17 mouse cellular contexts compared by ENCODE assay signal in genomic region chr2:171588158-171588557, GRCm38 (mm10).
DNase-seq lines count a peak whose midpoint lies in the region; ATAC-seq lines count a peak whose summit lies in the region.
"Had no signal": no experiment of that assay in that cellular context is flagged by ENCODE, and none has a peak within 500 bp of the region (broad histone marks: within the 10 kb centered on the region; RNA-seq: fewer than 3 reads in every experiment).

No protein-coding gene starts in this region.

- H3K4me2 ChIP-seq in hindbrain, embryonic 11.5 days (replicated peaks; ENCODE audit: low read depth, low read length), result no peak overlapping the region; the same call in 1 of the 2 replicates
- H3K4me2 ChIP-seq in hindbrain, embryonic 16.5 days (ENCODE audit: low read length), result no peak overlapping the region
- H3K4me2 ChIP-seq in hindbrain, embryonic 13.5 days, result no peak overlapping the region
- peak overlapping the region; percentile 32 for H3K4me2 ChIP-seq in midbrain, embryonic 11.5 days
- peak overlapping the region; percentile 29 for H3K4me2 ChIP-seq in neural tube, embryonic 13.5 days

- 35% methylated on average over 4 of the region's 4 CpGs for WGBS in hindbrain, embryonic 11.5 days
- 31% methylated on average over 4 of the region's 4 CpGs for WGBS in hindbrain, embryonic 16.5 days
- WGBS in hindbrain, embryonic 13.5 days, result 21% methylated on average over 4 of the region's 4 CpGs
- 26% methylated on average over 4 of the region's 4 CpGs for WGBS in midbrain, embryonic 11.5 days
- WGBS in neural tube, embryonic 13.5 days, result 24% methylated on average over 4 of the region's 4 CpGs

- no peaks in the 10 kb centered on the region for H3K4me1 ChIP-seq in hindbrain, embryonic 11.5 days (replicated peaks; ENCODE audit: control insufficient read depth, insufficient read depth, low read length)
- peaks cover 8% of the 10 kb centered on the region; the same call in 1 of the 2 replicates for H3K4me1 ChIP-seq in hindbrain, embryonic 16.5 days (ENCODE audit: control insufficient read depth, insufficient read depth, low read depth, low read length)
- H3K4me1 ChIP-seq in hindbrain, embryonic 13.5 days (replicated peaks), result peaks cover 16% of the 10 kb centered on the region
- peaks cover 16% of the 10 kb centered on the region for H3K4me1 ChIP-seq in midbrain, embryonic 11.5 days (ENCODE audit: control insufficient read depth, insufficient read depth, low read length)
- peaks cover 12% of the 10 kb centered on the region for H3K4me1 ChIP-seq in neural tube, embryonic 13.5 days (replicated peaks)

- ATAC-seq in hindbrain, embryonic 11.5 days (ENCODE audit: low FRiP score), result peak; percentile 83
- ATAC-seq in hindbrain, embryonic 16.5 days, result no peak
- no peak for ATAC-seq in hindbrain, embryonic 13.5 days (ENCODE audit: low FRiP score)
- peak; percentile 84 for ATAC-seq in midbrain, embryonic 11.5 days (ENCODE audit: low FRiP score)
- peak; percentile 81; the same call in 1 of the 2 replicates for ATAC-seq in neural tube, embryonic 13.5 days (ENCODE audit: low read depth)
- ATAC-seq: lung, postnatal 0 days had no signal

- no peaks in the 10 kb centered on the region for H3K27me3 ChIP-seq in hindbrain, embryonic 11.5 days (ENCODE audit: control insufficient read depth, insufficient read depth, low read length)
- no peaks in the 10 kb centered on the region for H3K27me3 ChIP-seq in hindbrain, embryonic 16.5 days (replicated peaks; ENCODE audit: control insufficient read depth, insufficient read depth, low read length)
- H3K27me3 ChIP-seq in hindbrain, embryonic 13.5 days, result 0 out of 2 replicates have a peak, but pooled peaks cover 4% of the 10 kb centered on the region
- H3K27me3 ChIP-seq in midbrain, embryonic 11.5 days (ENCODE audit: control insufficient read depth, insufficient read depth, low read length), result no peaks in the 10 kb centered on the region; the same call in 1 of the 2 replicates
- H3K27me3 ChIP-seq in neural tube, embryonic 13.5 days, result no peaks in the 10 kb centered on the region

- no peak overlapping the region for H3K4me3 ChIP-seq in hindbrain, embryonic 11.5 days (ENCODE audit: low read depth, low read length)
- H3K4me3 ChIP-seq in hindbrain, embryonic 16.5 days (ENCODE audit: low read length), result no peak overlapping the region
- no peak overlapping the region for H3K4me3 ChIP-seq in hindbrain, embryonic 13.5 days
- H3K4me3 ChIP-seq in midbrain, embryonic 11.5 days (ENCODE audit: low read depth, low read length), result no peak overlapping the region
- H3K4me3 ChIP-seq in neural tube, embryonic 13.5 days, result no peak overlapping the region
- H3K4me3 ChIP-seq: forebrain, embryonic 13.5 days; layer of hippocampus, adult 2 months; left cerebral cortex, adult 2 months had no signal

- DNase-seq in hindbrain, embryonic 11.5 days (ENCODE audit: low spot score), result peak; percentile 40
- peak; percentile 87 for DNase-seq in midbrain, embryonic 11.5 days (ENCODE audit: low spot score, missing footprints)
- DNase-seq in gastrocnemius, postnatal 25 days, result no peak
- DNase-seq in layer of hippocampus, adult 9-11 months, result no peak
- DNase-seq: cerebellum, adult 8-10 months; gastrocnemius, postnatal 36 days; kidney, adult 2 months; kidney, postnatal 14 days; liver; thymus, postnatal 36 days had no signal

- no peak overlapping the region for H3K9ac ChIP-seq in hindbrain, embryonic 11.5 days (ENCODE audit: low read depth, low read length)
- no peak overlapping the region for H3K9ac ChIP-seq in hindbrain, embryonic 16.5 days (ENCODE audit: low read depth, low read length)
- no peak overlapping the region for H3K9ac ChIP-seq in hindbrain, embryonic 13.5 days
- H3K9ac ChIP-seq in midbrain, embryonic 11.5 days (ENCODE audit: low read length), result no peak overlapping the region
- no peak overlapping the region for H3K9ac ChIP-seq in neural tube, embryonic 13.5 days
- H3K9ac ChIP-seq: forebrain, embryonic 13.5 days had no signal

- no peaks in the 10 kb centered on the region for H3K9me3 ChIP-seq in hindbrain, embryonic 11.5 days (ENCODE audit: control insufficient read depth, low read length)
- no peaks in the 10 kb centered on the region for H3K9me3 ChIP-seq in hindbrain, embryonic 16.5 days (ENCODE audit: control insufficient read depth, low read length)
- no peaks in the 10 kb centered on the region for H3K9me3 ChIP-seq in hindbrain, embryonic 13.5 days
- H3K9me3 ChIP-seq in midbrain, embryonic 11.5 days (ENCODE audit: control insufficient read depth, low read length), result no peaks in the 10 kb centered on the region
- H3K9me3 ChIP-seq in neural tube, embryonic 13.5 days, result no peaks in the 10 kb centered on the region
- H3K9me3 ChIP-seq: forebrain, embryonic 13.5 days had no signal

- H3K36me3 ChIP-seq in hindbrain, embryonic 11.5 days (ENCODE audit: control insufficient read depth, insufficient read depth, low read length), result no peaks in the 10 kb centered on the region
- H3K36me3 ChIP-seq in hindbrain, embryonic 16.5 days (ENCODE audit: control insufficient read depth, insufficient read depth, low read length), result no peaks in the 10 kb centered on the region
- no peaks in the 10 kb centered on the region for H3K36me3 ChIP-seq in hindbrain, embryonic 13.5 days
- H3K36me3 ChIP-seq in midbrain, embryonic 11.5 days (ENCODE audit: control insufficient read depth, insufficient read depth, low read length), result no peaks in the 10 kb centered on the region
- H3K36me3 ChIP-seq in neural tube, embryonic 13.5 days, result no peaks in the 10 kb centered on the region

- H3K27ac ChIP-seq in hindbrain, embryonic 11.5 days (ENCODE audit: low read depth, low read length), result peak overlapping the region; percentile 51; the same call in 1 of the 2 replicates
- no peak overlapping the region for H3K27ac ChIP-seq in hindbrain, embryonic 16.5 days (ENCODE audit: low read depth, low read length)
- H3K27ac ChIP-seq in hindbrain, embryonic 13.5 days, result peak overlapping the region; percentile 55
- peak overlapping the region; percentile 82 for H3K27ac ChIP-seq in midbrain, embryonic 11.5 days (ENCODE audit: low read depth, low read length)
- H3K27ac ChIP-seq in neural tube, embryonic 13.5 days (replicated peaks), result peak overlapping the region; percentile 71
- H3K27ac ChIP-seq: forebrain, embryonic 13.5 days; layer of hippocampus, adult 2 months; left cerebral cortex, adult 2 months had no signal

Comparison
In these comparisons a context has a peak if more than half of its experiments do, and no peak if none do; other contexts are left out.
1. ATAC-seq: peak in hindbrain, embryonic 11.5 days (single experiment), midbrain, embryonic 11.5 days (single experiment) and neural tube, embryonic 13.5 days (single experiment); none in hindbrain, embryonic 16.5 days (single experiment) and hindbrain, embryonic 13.5 days (single experiment).
2. DNase-seq: peak in hindbrain, embryonic 11.5 days (single experiment) and midbrain, embryonic 11.5 days (single experiment); none in gastrocnemius, postnatal 25 days (single experiment) and layer of hippocampus, adult 9-11 months (single experiment).
3. H3K4me2 ChIP-seq: peak in midbrain, embryonic 11.5 days (single experiment) and neural tube, embryonic 13.5 days (single experiment); none in hindbrain, embryonic 11.5 days (single experiment), hindbrain, embryonic 16.5 days (single experiment) and hindbrain, embryonic 13.5 days (single experiment).